Mouse (Mus musculus): ENCODE data around the gene E030018B13Rik. TPM values are rescaled to one million over a fixed set of nuclear protein-coding genes. Genes with fewer than 3 reads are reported as not detected.

The E030018B13Rik gene
- polyA plus RNA-seq (2012; rRNA removed; ENCODE audit: low replicate concordance): not detected in 2 replicates

DNA sequence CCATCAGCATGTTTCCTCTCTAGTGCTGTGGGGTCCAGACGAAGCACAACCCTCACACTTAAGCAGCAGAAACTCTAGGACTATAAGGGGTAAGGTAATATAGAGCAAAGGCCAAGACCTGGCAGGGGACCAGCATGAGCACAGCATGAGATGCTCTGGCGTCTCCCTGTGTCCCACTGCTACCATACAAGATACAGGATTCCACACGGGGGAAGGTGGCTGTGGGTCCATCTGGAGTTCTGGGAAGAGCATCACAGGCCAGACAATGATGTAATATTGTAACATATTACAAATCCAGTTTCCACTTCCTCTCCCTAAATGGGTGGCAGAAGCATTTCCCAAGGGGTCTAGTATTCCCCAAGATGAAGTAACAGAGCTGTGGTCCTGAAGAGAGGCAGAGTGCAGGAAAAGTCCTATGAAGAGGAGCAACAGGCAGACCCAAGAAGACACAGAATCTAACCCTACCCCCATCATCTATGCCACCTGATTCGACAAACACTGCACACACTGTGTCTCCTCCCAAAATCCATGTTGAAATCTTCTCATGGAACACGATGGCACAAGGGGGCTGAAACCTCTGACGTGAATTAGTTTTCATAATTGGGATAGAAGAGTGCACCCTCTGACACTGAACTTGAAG, at the start of gene E030018B13Rik:
TSS of gene E030018B13Rik (plus strand) at position 590 of the 640 bp plus-strand sequence.

GRCm38 (mm10) chr7:63938914-63939396, 22.3 kb downstream of the E030018B13Rik start, which contains the start of gene Klf13:
TSS of gene Klf13 (minus strand) at chr7:63938915.

Other genes with a start within 250 kb of the E030018B13Rik start
- gene Klf13, start 22.1 kb downstream of the E030018B13Rik start, polyA plus RNA-seq (2012; rRNA removed; ENCODE audit: low replicate concordance): 48.8 and 129 TPM in 2 replicates
- 0.25 and 0.37 TPM in 2 replicates for gene Trpm1, start 237.0 kb downstream of the E030018B13Rik start, polyA plus RNA-seq (2012; rRNA removed; ENCODE audit: low replicate concordance)

Data from mammary gland, adult 2 months (tissue).